Comparison of ENCODE assay signal across 12 mouse cellular contexts in genomic region chr14:59846609-59847375, GRCm38 (mm10).
DNase-seq lines count a peak whose midpoint lies in the region; ATAC-seq and TF ChIP-seq lines count a peak whose summit lies in the region.
"Had no signal": no experiment of that assay in that cellular context is flagged by ENCODE, and none has a peak within 500 bp of the region (broad histone marks: within the 10 kb centered on the region; RNA-seq: fewer than 3 reads in every experiment).

No protein-coding gene starts in this region.

- H3K4me1 ChIP-seq in intestine, embryonic 16.5 days (ENCODE audit: control insufficient read depth, insufficient read depth, low read length): 0 out of 2 replicates have a peak, but pooled peaks cover 3% of the 10 kb centered on the region
- no peaks in the 10 kb centered on the region for H3K4me1 ChIP-seq in intestine, postnatal 0 days (replicated peaks; ENCODE audit: control insufficient read depth, insufficient read depth, low read length)
- H3K4me1 ChIP-seq in midbrain, embryonic 11.5 days (ENCODE audit: control insufficient read depth, insufficient read depth, low read length): no peaks in the 10 kb centered on the region; the same call in 1 of the 2 replicates

- H3K27me3 ChIP-seq in intestine, embryonic 16.5 days (replicated peaks; ENCODE audit: control insufficient read depth, insufficient read depth, low read length): no peaks in the 10 kb centered on the region
- H3K27me3 ChIP-seq in intestine, postnatal 0 days (replicated peaks; ENCODE audit: control insufficient read depth, insufficient read depth, low read length): no peaks in the 10 kb centered on the region
- H3K27me3 ChIP-seq in midbrain, embryonic 11.5 days (ENCODE audit: control insufficient read depth, insufficient read depth, low read length): no peaks in the 10 kb centered on the region

- DNase-seq in cerebellum, adult 18-20 months: peak; percentile 20 to 34
- DNase-seq in cerebellum, adult 9-10 months: no peak
- DNase-seq in embryo, embryonic 11 days: peak; percentile 45
- DNase-seq in midbrain, embryonic 11.5 days (ENCODE audit: low spot score, missing footprints): peak; percentile 83
- DNase-seq in kidney, adult 8-10 months: no peak
- no peak for DNase-seq in heart, adult 11 months
- DNase-seq: liver had no signal

- peak overlapping the region; percentile 32; the same call in 1 of the 2 replicates for H3K9ac ChIP-seq in intestine, embryonic 16.5 days (ENCODE audit: low read depth, low read length)
- H3K9ac ChIP-seq in intestine, postnatal 0 days (ENCODE audit: low read depth, low read length): no peak overlapping the region
- no peak overlapping the region for H3K9ac ChIP-seq in midbrain, embryonic 11.5 days (ENCODE audit: low read length)

- no peak overlapping the region for H3K4me3 ChIP-seq in intestine, embryonic 16.5 days (ENCODE audit: low read length)
- H3K4me3 ChIP-seq in intestine, postnatal 0 days (ENCODE audit: low read depth, low read length): no peak overlapping the region
- no peak overlapping the region for H3K4me3 ChIP-seq in midbrain, embryonic 11.5 days (ENCODE audit: low read depth, low read length)
- H3K4me3 ChIP-seq: hindbrain, embryonic 10.5 days had no signal

- no peak overlapping the region for H3K4me2 ChIP-seq in intestine, embryonic 16.5 days (ENCODE audit: low read depth, low read length)
- no peak overlapping the region for H3K4me2 ChIP-seq in intestine, postnatal 0 days (replicated peaks; ENCODE audit: low read depth)
- no peak overlapping the region for H3K4me2 ChIP-seq in midbrain, embryonic 11.5 days

- no peaks in the 10 kb centered on the region for H3K36me3 ChIP-seq in intestine, embryonic 16.5 days (ENCODE audit: control insufficient read depth, insufficient read depth, low read length)
- no peaks in the 10 kb centered on the region for H3K36me3 ChIP-seq in intestine, postnatal 0 days (ENCODE audit: control insufficient read depth, insufficient read depth)
- H3K36me3 ChIP-seq in midbrain, embryonic 11.5 days (ENCODE audit: control insufficient read depth, insufficient read depth, low read length): no peaks in the 10 kb centered on the region
- H3K36me3 ChIP-seq: hindbrain, embryonic 10.5 days had no signal

- 0 out of 2 replicates have a peak, but pooled peaks have one; percentile 36 for ATAC-seq in intestine, embryonic 16.5 days
- ATAC-seq in intestine, postnatal 0 days: no peak
- ATAC-seq in midbrain, embryonic 11.5 days (ENCODE audit: low FRiP score): no peak
- ATAC-seq: activated CD4-positive, CD25-positive, alpha-beta regulatory T cell, adult 4 months; lung, postnatal 0 days had no signal

- 37% methylated on average over 14 of the region's 14 CpGs for WGBS in intestine, embryonic 16.5 days
- 55% methylated on average over 14 of the region's 14 CpGs for WGBS in intestine, postnatal 0 days
- 33% methylated on average over 14 of the region's 14 CpGs for WGBS in midbrain, embryonic 11.5 days

- H3K27ac ChIP-seq in intestine, embryonic 16.5 days (ENCODE audit: low read length): no peak overlapping the region
- no peak overlapping the region for H3K27ac ChIP-seq in intestine, postnatal 0 days (ENCODE audit: low read depth, low read length)
- no peak overlapping the region for H3K27ac ChIP-seq in midbrain, embryonic 11.5 days (ENCODE audit: low read depth, low read length)
- H3K27ac ChIP-seq: hindbrain, embryonic 10.5 days had no signal

- TF ChIP-seq CTCF in intestine, postnatal 0 days (IDR thresholded peaks at IDR 0.05; ENCODE audit: low read depth): no peak

- H3K9me3 ChIP-seq in intestine, embryonic 16.5 days (ENCODE audit: control insufficient read depth, low read length): no peaks in the 10 kb centered on the region
- no peaks in the 10 kb centered on the region for H3K9me3 ChIP-seq in intestine, postnatal 0 days (ENCODE audit: control insufficient read depth)
- H3K9me3 ChIP-seq in midbrain, embryonic 11.5 days (ENCODE audit: control insufficient read depth, low read length): no peaks in the 10 kb centered on the region
- H3K9me3 ChIP-seq: hindbrain, embryonic 10.5 days had no signal

Comparison
In these comparisons a context has a peak if more than half of its experiments do, and no peak if none do; other contexts are left out.
1. DNase-seq: peak in cerebellum, adult 18-20 months (2 of 2), embryo, embryonic 11 days (single experiment) and midbrain, embryonic 11.5 days (single experiment); none in cerebellum, adult 9-10 months (single experiment), kidney, adult 8-10 months (0 of 2) and heart, adult 11 months (single experiment).